Mouse (Mus musculus) heart, adult 2 months (tissue): Measurements from ENCODE around the gene Fam50a. TPM values are rescaled to one million over a fixed set of nuclear protein-coding genes. Genes with fewer than 3 reads are reported as not detected.

Experiments used
- DNase-seq, 2 experiments: peaks; one replicate each; pipeline ENCODE4 v3.0.0; 2021
- H3K27ac ChIP-seq: fragments of 200-600 bp; 2 replicates; pipeline ENCODE4 v1.8.1; 2022
- H3K27me3 ChIP-seq: fragments of 200-500 bp; 2 replicates; pipeline ENCODE4 v1.6.1; 2012; ENCODE audit warnings: mild to moderate bottlenecking, low read length, inconsistent platforms, mixed read lengths; ENCODE audit not compliant: control insufficient read depth, insufficient read depth
- H3K36me3 ChIP-seq: fragments of 200-500 bp; 2 replicates; pipeline ENCODE4 v1.6.1; 2012; ENCODE audit warnings: low read length, inconsistent platforms; ENCODE audit not compliant: control insufficient read depth, insufficient read depth
- H3K4me1 ChIP-seq: fragments of 200-500 bp; 2 replicates; pipeline ENCODE4 v1.6.1; 2011; ENCODE audit warnings: low read length; ENCODE audit not compliant: control insufficient read depth, insufficient read depth
- H3K4me3 ChIP-seq: fragments of 200-600 bp; 2 replicates; pipeline ENCODE4 v1.8.1; 2022
- H3K79me2 ChIP-seq: fragments of 200-500 bp; replicated peaks from 2 replicates; pipeline ENCODE4 v1.6.1; 2012; ENCODE audit warnings: mild to moderate bottlenecking, inconsistent platforms, low read length, moderate library complexity, mixed read lengths; ENCODE audit not compliant: control insufficient read depth, insufficient read depth
- H3K9ac ChIP-seq: fragments of 200-500 bp; 2 replicates; pipeline ENCODE4 v1.6.1; 2012; ENCODE audit warnings: low read depth, mild to moderate bottlenecking, control low read depth, inconsistent platforms, low read length, mixed read lengths
- CTCF ChIP-seq: fragments of 200-600 bp; IDR thresholded peaks from 2 replicates; pipeline ENCODE4 v1.8.1; 2022; ENCODE audit warnings: antibody characterized with exemption, mild to moderate bottlenecking, moderate library complexity
- EP300 ChIP-seq: fragments of 200-500 bp; IDR thresholded peaks from 2 replicates; pipeline ENCODE4 v1.6.1; 2011; ENCODE audit warnings: low read depth, low read length, control low read depth; ENCODE audit not compliant: insufficient read depth
- POLR2A ChIP-seq: fragments of 200-500 bp; IDR thresholded peaks from 2 replicates; pipeline ENCODE4 v1.6.1; 2011; ENCODE audit warnings: mild to moderate bottlenecking, low read depth, low read length, control low read depth; ENCODE audit not compliant: insufficient read depth
- WGBS: fragments of 180-500 bp; shearing (Covaris S2); methylation state at CpG from one replicate; pipeline ENCODE4 v1.1.7; 2018; 5-methylcytosine and 5-hydroxymethylcytosine counted together
- intact Hi-C: fragments of 180-260 bp; cut with DNase I; formaldehyde crosslinking; loops from one replicate; pipeline ENCODE4 v1.15.1; 2025
- polyA plus RNA-seq: library from polyadenylated mRNA; depleted of rRNA; stranded (reverse); fragments of >200 nt; gene quantifications from 2 replicates; pipeline ENCODE4 v1.2.3, GENCODE M21; 2012
- total RNA-seq, 2 experiments: library from RNA; stranded (reverse); gene quantifications; 2 replicates each; pipeline ENCODE4 v1.2.3; 2021

Gene Fam50a
- total and polyA plus RNA-seq, 3 experiments, result 7.1 to 24.9 (median 24.6) TPM

GRCm38 (mm10) chrX:74273422-74274322, 39.2 kb upstream of the Fam50a start:
- intact Hi-C loops, result loop anchor here (5.0 kb wide), 1 partner anchor 99 kb away; the partner anchor contains the start of genes Slc10a3 and Ubl4a
- Histone ChIP-seq H3K27me3 (no peaks in the 10 kb centered on the region), H3K4me3 (no peak overlapping the region), H3K9ac (no peak overlapping the region), H3K4me1 (peaks cover 2% of the 10 kb centered on the region), H3K36me3 (peaks cover 5% of the 10 kb centered on the region), H3K27ac (no peak overlapping the region), H3K79me2 (no peaks in the 10 kb centered on the region)
- 31% methylated on average over 10 of the region's 10 CpGs for WGBS
- TF ChIP-seq POLR2A (0 out of 2 replicates have a peak, but pooled peaks have one; percentile 13), CTCF (no peak)
- no peak for DNase-seq

- TF ChIP-seq CTCF (no peak), EP300 (no peak), POLR2A (no peak)
- intact Hi-C loops, result no loop called here
- no peaks in the 10 kb centered on the region for H3K27me3 ChIP-seq
- no peak overlapping the region for H3K4me3 ChIP-seq
- no peak overlapping the region for H3K27ac ChIP-seq
- no peaks in the 10 kb centered on the region; the same call in 1 of the 2 replicates for H3K4me1 ChIP-seq
- no peaks in the 10 kb centered on the region for H3K36me3 ChIP-seq
- no peak for DNase-seq
- H3K9ac ChIP-seq, result no peak overlapping the region
- WGBS, result 64% methylated on average over 8 of the region's 8 CpGs
- H3K79me2 ChIP-seq, result no peaks in the 10 kb centered on the region
Measured at GRCm38 (mm10) chrX:74277916-74278315, 34.9 kb upstream of the Fam50a start.

- Histone ChIP-seq H3K79me2 (no peaks in the 10 kb centered on the region; the same call in 1 of the 2 replicates), H3K9ac (peak overlapping the region; percentile 59), H3K4me3 (peak overlapping the region; percentile 56), H3K27ac (peak overlapping the region; percentile 91), H3K27me3 (no peaks in the 10 kb centered on the region), H3K4me1 (peaks cover 6% of the 10 kb centered on the region), H3K36me3 (no peaks in the 10 kb centered on the region; the same call in 1 of the 2 replicates)
- intact Hi-C loops, result loop anchor here (5.0 kb wide), 2 partner anchors 34 to 111 kb away; partner anchors contain the start of genes Fam3a, Flna and Ikbkg
- TF ChIP-seq EP300 (no peak), POLR2A (peak; percentile 54; the same call in 1 of the 2 replicates)
- no peak for DNase-seq
- 13% methylated on average over 14 of the region's 14 CpGs for WGBS
Measured at GRCm38 (mm10) chrX:74281041-74281731, 31.6 kb upstream of the Fam50a start.

- DNase-seq, result peak; percentile 81 to 90
- WGBS, result 15% methylated on average over 16 of the region's 16 CpGs
- intact Hi-C loops, result loop anchor here (5.0 kb wide), 2 partner anchors 35 to 110 kb away; partner anchors contain the start of genes Fam3a, Flna and Ikbkg
- H3K36me3 ChIP-seq, result no peaks in the 10 kb centered on the region; the same call in 1 of the 2 replicates
- H3K4me1 ChIP-seq, result peaks cover 6% of the 10 kb centered on the region
- 0 out of 2 replicates have a peak, but pooled peaks have one; percentile 52 for TF ChIP-seq POLR2A
- TF ChIP-seq EP300, result no peak
- TF ChIP-seq CTCF, result 0 out of 2 replicates have a peak, but pooled peaks have one; percentile 22
- peak within 1 kb of the TSS; percentile 91 for H3K27ac ChIP-seq
- peak within 1 kb of the TSS; percentile 79 for H3K9ac ChIP-seq
- H3K27me3 ChIP-seq, result no peaks in the 10 kb centered on the region
- H3K79me2 ChIP-seq, result no peaks in the 10 kb centered on the region; the same call in 1 of the 2 replicates
- H3K4me3 ChIP-seq, result peak within 1 kb of the TSS; percentile 56
Measured at GRCm38 (mm10) chrX:74281732-74282394, 31.0 kb upstream of the Fam50a start, which contains the start of the genes Taz and Dnase1l1. Gene Taz, plus strand, starts transcription at chrX:74281912. Gene Dnase1l1, minus strand, starts transcription at chrX:74282337.

- Histone ChIP-seq H3K4me1 (peaks cover 6% of the 10 kb centered on the region), H3K27me3 (no peaks in the 10 kb centered on the region), H3K79me2 (no peaks in the 10 kb centered on the region; the same call in 1 of the 2 replicates), H3K9ac (peak overlapping the region; percentile 79), H3K4me3 (peak overlapping the region; percentile 56), H3K27ac (peak overlapping the region; percentile 91), H3K36me3 (no peaks in the 10 kb centered on the region; the same call in 1 of the 2 replicates)
- WGBS, result 19% methylated on average over 39 of the region's 39 CpGs
- DNase-seq, result peak; percentile 86 to 90
- TF ChIP-seq CTCF (no peak), POLR2A (peak; percentile 93), EP300 (no peak)
- intact Hi-C loops, result loop anchor here (5.0 kb wide), 2 partner anchors 35 to 110 kb away; partner anchors contain the start of genes Fam3a, Flna and Ikbkg
Measured at GRCm38 (mm10) chrX:74282395-74283091, 30.3 kb upstream of the Fam50a start.
